Mouse (Mus musculus): ENCODE measurements at regions not wholly inside any gene's neighbourhood (a gene's known extent, or its start where the extent isn't known, plus 50 kb on each side); places are given as distances from the start of the nearest gene placed in this dataset.

GRCm38 (mm10) chr16:77760479-77760878 lies 158.6 kb upstream of the Gm11146 start:
- no peak for TF ChIP-seq CTCF (IDR thresholded peaks at IDR 0.05; ENCODE audit: control insufficient read depth, insufficient read depth, insufficient replicate concordance, low read depth, low read length)
- no peak for TF ChIP-seq POLR2A (IDR thresholded peaks at IDR 0.05; ENCODE audit: control insufficient read depth, low read depth, low read length)
